Mouse (Mus musculus): ENCODE measurements at regions not wholly inside any gene's neighbourhood (a gene's known extent, or its start where the extent isn't known, plus 50 kb on each side); places are given as distances from the start of the nearest gene placed in this dataset.

GRCm38 (mm10) chr4:81005507-81006328 is 95.3 kb downstream of the Lurap1l start:
- Histone ChIP-seq H3K27ac (ENCODE audit: low read depth, low read length) (no peak overlapping the region), H3K9ac (no peak overlapping the region), H3K4me3 (ENCODE audit: low read depth, low read length) (no peak overlapping the region), H3K4me2 (ENCODE audit: low read depth) (no peak overlapping the region), H3K9me3 (ENCODE audit: low read length) (0 out of 2 replicates have a peak, but pooled peaks cover 3% of the 10 kb centered on the region), H3K27me3 (ENCODE audit: insufficient read depth, low read length) (no peaks in the 10 kb centered on the region), H3K4me1 (ENCODE audit: insufficient read depth) (no peaks in the 10 kb centered on the region), H3K36me3 (ENCODE audit: insufficient read depth) (no peaks in the 10 kb centered on the region)
- DNase-seq, result peak; percentile 14
- TF ChIP-seq CTCF (IDR thresholded peaks at IDR 0.05; ENCODE audit: low read depth), result no peak
- ATAC-seq, result 0 out of 2 replicates have a peak, but pooled peaks have one; percentile 14
- WGBS, result 19% methylated on average over 7 of the region's 7 CpGs

GRCm38 (mm10) chr4:81006546-81006945 is 96.1 kb downstream of the Lurap1l start:
- ATAC-seq (no peak), DNase-seq (no peak)
- Histone ChIP-seq H3K4me3 (ENCODE audit: low read depth, low read length) (no peak overlapping the region), H3K9me3 (ENCODE audit: low read length) (no peaks in the 10 kb centered on the region), H3K4me1 (ENCODE audit: insufficient read depth) (no peaks in the 10 kb centered on the region), H3K27me3 (ENCODE audit: insufficient read depth, low read length) (no peaks in the 10 kb centered on the region), H3K9ac (no peak overlapping the region), H3K27ac (ENCODE audit: low read depth, low read length) (no peak overlapping the region), H3K36me3 (ENCODE audit: insufficient read depth) (no peaks in the 10 kb centered on the region), H3K4me2 (ENCODE audit: low read depth) (no peak overlapping the region)
- 92% methylated on average over 1 of the region's 1 CpGs for WGBS
- TF ChIP-seq CTCF (IDR thresholded peaks at IDR 0.05; ENCODE audit: low read depth), result no peak

- no peaks in the 10 kb centered on the region for H3K27me3 ChIP-seq (ENCODE audit: insufficient read depth, low read length)
- no peak overlapping the region for H3K4me2 ChIP-seq (ENCODE audit: low read depth)
- no peak for DNase-seq
- no peak for ATAC-seq
- no peak overlapping the region for H3K27ac ChIP-seq (ENCODE audit: low read depth, low read length)
- TF ChIP-seq CTCF (IDR thresholded peaks at IDR 0.05; ENCODE audit: low read depth), result no peak
- H3K9me3 ChIP-seq (ENCODE audit: low read length), result no peaks in the 10 kb centered on the region
- no peak overlapping the region for H3K9ac ChIP-seq
- 51% methylated on average over 2 of the region's 2 CpGs for WGBS
- H3K4me1 ChIP-seq (ENCODE audit: insufficient read depth), result no peaks in the 10 kb centered on the region
- no peaks in the 10 kb centered on the region for H3K36me3 ChIP-seq (ENCODE audit: insufficient read depth)
- no peak overlapping the region for H3K4me3 ChIP-seq (ENCODE audit: low read depth, low read length)
Observed at GRCm38 (mm10) chr4:81021850-81022249, 111.4 kb downstream of the Lurap1l start.

GRCm38 (mm10) chr4:81023436-81023983 is 113.1 kb downstream of the Lurap1l start:
- no peaks in the 10 kb centered on the region for H3K4me1 ChIP-seq (ENCODE audit: insufficient read depth)
- H3K9ac ChIP-seq, result no peak overlapping the region
- no peaks in the 10 kb centered on the region for H3K27me3 ChIP-seq (ENCODE audit: insufficient read depth, low read length)
- no peak for ATAC-seq
- no peak overlapping the region for H3K4me3 ChIP-seq (ENCODE audit: low read depth, low read length)
- H3K9me3 ChIP-seq (ENCODE audit: low read length), result no peaks in the 10 kb centered on the region
- no peak overlapping the region for H3K27ac ChIP-seq (ENCODE audit: low read depth, low read length)
- TF ChIP-seq CTCF (IDR thresholded peaks at IDR 0.05; ENCODE audit: low read depth), result no peak
- H3K36me3 ChIP-seq (ENCODE audit: insufficient read depth), result no peaks in the 10 kb centered on the region
- WGBS, result 79% methylated on average over 14 of the region's 14 CpGs
- no peak overlapping the region for H3K4me2 ChIP-seq (ENCODE audit: low read depth)
- DNase-seq, result no peak

- no peak overlapping the region for H3K27ac ChIP-seq (ENCODE audit: low read depth, low read length)
- no peak overlapping the region for H3K4me2 ChIP-seq (ENCODE audit: low read depth)
- H3K27me3 ChIP-seq (ENCODE audit: insufficient read depth, low read length), result no peaks in the 10 kb centered on the region
- no peaks in the 10 kb centered on the region for H3K4me1 ChIP-seq (ENCODE audit: insufficient read depth)
- DNase-seq, result no peak
- WGBS, result 100% methylated on average over 1 of the region's 1 CpGs
- H3K4me3 ChIP-seq (ENCODE audit: low read depth, low read length), result no peak overlapping the region
- H3K9me3 ChIP-seq (ENCODE audit: low read length), result no peaks in the 10 kb centered on the region
- no peak for ATAC-seq
- TF ChIP-seq CTCF (IDR thresholded peaks at IDR 0.05; ENCODE audit: low read depth), result no peak
- H3K36me3 ChIP-seq (ENCODE audit: insufficient read depth), result no peaks in the 10 kb centered on the region
- H3K9ac ChIP-seq, result no peak overlapping the region
Observed at GRCm38 (mm10) chr4:81027558-81027957, 117.1 kb downstream of the Lurap1l start.

- no peaks in the 10 kb centered on the region for H3K4me1 ChIP-seq (ENCODE audit: insufficient read depth)
- H3K9ac ChIP-seq, result no peak overlapping the region
- DNase-seq (no peak), ATAC-seq (no peak)
- no peaks in the 10 kb centered on the region for H3K36me3 ChIP-seq (ENCODE audit: insufficient read depth)
- H3K9me3 ChIP-seq (ENCODE audit: low read length), result no peaks in the 10 kb centered on the region
- H3K27me3 ChIP-seq (ENCODE audit: insufficient read depth, low read length), result no peaks in the 10 kb centered on the region
- no peak for TF ChIP-seq CTCF (IDR thresholded peaks at IDR 0.05; ENCODE audit: low read depth)
- H3K27ac ChIP-seq (ENCODE audit: low read depth, low read length), result no peak overlapping the region
- no peak overlapping the region for H3K4me3 ChIP-seq (ENCODE audit: low read depth, low read length)
- 77% methylated on average over 3 of the region's 3 CpGs for WGBS
- no peak overlapping the region for H3K4me2 ChIP-seq (ENCODE audit: low read depth)
Observed at GRCm38 (mm10) chr4:81030671-81031070, 120.2 kb downstream of the Lurap1l start.

GRCm38 (mm10) chr4:81037336-81037902 is 127.0 kb downstream of the Lurap1l start:
- Histone ChIP-seq H3K9me3 (ENCODE audit: low read length) (no peaks in the 10 kb centered on the region), H3K9ac (no peak overlapping the region)
- ATAC-seq, result no peak

More at GRCm38 (mm10) chr4:81037336-81037902, 127.0 kb downstream of the Lurap1l start:
- H3K27ac ChIP-seq (ENCODE audit: low read depth, low read length), result no peak overlapping the region
- no peak for DNase-seq
- no peaks in the 10 kb centered on the region for H3K4me1 ChIP-seq (ENCODE audit: insufficient read depth)
- H3K4me2 ChIP-seq (ENCODE audit: low read depth), result no peak overlapping the region
- H3K36me3 ChIP-seq (ENCODE audit: insufficient read depth), result no peaks in the 10 kb centered on the region
- no peak overlapping the region for H3K4me3 ChIP-seq (ENCODE audit: low read depth, low read length)
- no peaks in the 10 kb centered on the region for H3K27me3 ChIP-seq (ENCODE audit: insufficient read depth, low read length)
- TF ChIP-seq CTCF (IDR thresholded peaks at IDR 0.05; ENCODE audit: low read depth), result no peak

Data from forebrain, postnatal 0 days (tissue).